Mouse (Mus musculus): Measurements from ENCODE around the gene Atp2a2.
"Not testable (repeated sequence)": the region's sequence is repeated elsewhere in the genome, so short reads cannot be mapped to it uniquely, and the experiment has no call there.

The Atp2a2 gene

GRCm38 (mm10) chr5:122450913-122451317 lies 51.1 kb downstream of the Atp2a2 start:
- DNase-seq (ENCODE audit: low read depth) = no peak

DNA sequence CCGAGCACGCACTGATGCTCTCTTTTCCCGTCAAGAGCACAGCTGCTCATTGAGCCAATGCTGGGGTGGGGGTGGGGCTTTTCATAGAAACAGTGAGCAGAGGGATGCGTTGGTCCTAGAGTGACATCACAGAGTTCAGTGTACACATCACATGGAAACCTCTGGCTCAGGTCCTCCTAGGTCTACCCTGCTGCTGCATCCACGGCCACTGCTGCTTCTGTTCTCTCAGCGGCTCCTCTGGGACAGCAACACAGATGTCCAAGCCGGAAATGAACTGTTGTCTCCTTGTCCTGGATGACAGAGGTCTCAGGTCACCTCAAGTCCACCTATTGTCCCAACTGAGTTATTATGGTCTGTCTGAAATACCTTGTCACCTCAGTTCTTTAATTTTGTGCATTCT lies 52.1 kb downstream of the Atp2a2 start:
- DNase-seq (ENCODE audit: low read depth) = no peak

GRCm38 (mm10) chr5:122448869-122449268 lies 53.2 kb downstream of the Atp2a2 start:
- DNase-seq (ENCODE audit: low read depth) = no peak

DNA sequence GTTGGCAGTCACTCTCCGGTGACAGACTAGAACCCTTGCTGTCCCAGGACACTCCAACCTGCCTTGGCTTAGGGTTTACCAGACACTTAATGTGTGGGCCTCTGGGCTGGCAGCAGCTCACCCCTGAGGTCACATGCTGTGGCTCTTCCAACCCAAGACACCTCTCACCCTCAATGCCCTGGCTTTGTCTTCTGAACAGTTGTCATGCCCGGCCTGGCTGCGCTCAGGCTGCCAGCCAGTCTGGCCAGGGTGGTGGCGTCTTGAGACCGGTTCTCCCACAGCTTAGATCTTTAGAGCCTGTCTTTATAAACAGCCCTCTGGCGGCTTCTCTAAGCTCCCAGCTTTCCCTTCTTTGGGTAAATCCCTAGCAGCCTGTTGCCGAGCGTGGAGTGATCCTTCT lies 54.2 kb downstream of the Atp2a2 start:
- DNase-seq (ENCODE audit: low read depth) = no peak

DNA sequence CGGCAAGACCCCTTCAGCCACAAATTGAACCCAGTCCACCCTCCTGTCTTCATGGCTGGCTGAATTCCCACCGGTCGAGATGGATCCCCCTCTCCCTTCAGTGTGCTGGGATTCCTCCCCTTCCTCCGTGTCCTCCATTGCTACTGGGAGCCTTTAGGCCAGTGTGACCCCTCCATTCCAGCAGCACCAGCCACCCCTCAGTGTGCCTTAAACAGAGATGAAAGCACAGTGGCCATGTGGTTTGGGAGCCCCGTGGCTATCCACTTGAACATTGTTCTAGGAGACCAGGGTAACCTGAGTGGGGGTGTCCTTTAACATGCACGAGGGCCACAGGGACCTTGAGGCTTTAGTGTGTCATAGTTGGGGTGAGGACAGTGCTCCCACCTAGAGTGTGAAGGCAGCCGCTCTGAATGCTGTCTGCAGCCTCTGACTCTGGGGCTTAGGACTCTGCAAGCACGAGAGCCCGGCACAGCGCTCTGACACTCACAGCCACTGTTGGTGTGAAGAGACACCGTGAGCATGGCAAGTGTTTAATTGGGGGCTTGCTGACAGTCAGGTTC lies 56.9 kb downstream of the Atp2a2 start:
- no peak for DNase-seq (ENCODE audit: low read depth)

DNA sequence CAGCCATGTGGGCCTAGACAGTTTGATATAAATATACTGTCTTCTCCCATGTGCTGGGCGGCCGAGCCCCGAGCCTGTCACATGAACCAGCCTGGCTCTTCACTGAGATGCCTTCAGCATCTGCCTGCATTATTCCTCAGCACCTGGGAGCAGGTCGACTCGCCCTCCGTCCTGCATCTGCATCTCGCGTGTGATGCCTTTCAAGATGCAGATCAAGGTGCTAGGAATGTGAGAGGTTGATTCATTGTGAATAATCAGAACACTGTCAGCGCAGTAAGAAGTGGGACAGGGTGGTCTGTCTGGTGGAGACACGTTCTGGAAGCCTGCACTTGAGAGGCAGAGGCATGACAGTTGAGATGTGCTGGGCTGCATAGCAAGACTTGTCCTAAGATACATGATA lies 57.5 kb downstream of the Atp2a2 start:
- DNase-seq (ENCODE audit: low read depth) = no peak

DNA sequence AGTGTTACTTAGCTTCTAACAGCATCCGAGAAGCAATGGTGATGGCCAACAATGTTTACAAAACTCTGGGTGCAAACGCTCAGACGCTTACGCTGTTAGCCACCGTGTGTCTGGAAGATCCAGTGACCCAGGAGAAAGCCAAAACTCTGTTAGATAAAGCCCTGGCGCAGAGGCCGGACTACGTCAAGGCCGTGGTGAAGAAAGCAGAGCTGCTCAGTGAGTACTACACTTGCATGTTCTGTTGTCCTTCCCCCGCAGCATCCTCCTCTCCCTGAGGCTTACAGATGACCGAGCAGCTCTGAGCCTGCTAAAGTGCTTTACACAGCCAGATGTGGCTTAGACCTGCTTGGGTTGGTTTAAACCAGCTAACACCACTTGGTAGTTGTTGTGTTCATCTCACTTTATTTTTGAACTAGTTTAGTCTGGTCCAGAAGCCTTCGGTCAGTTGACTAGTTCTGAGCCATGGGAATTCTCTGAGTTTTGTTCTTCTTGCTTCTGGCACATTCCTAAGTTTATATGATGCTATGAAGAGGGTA lies 61.9 kb downstream of the Atp2a2 start:
- no peak for DNase-seq (ENCODE audit: low read depth)

- no peak for DNase-seq (ENCODE audit: low read depth)
Measured at GRCm38 (mm10) chr5:122439400-122440094, 62.5 kb downstream of the Atp2a2 start.

GRCm38 (mm10) chr5:122434541-122434940 lies 67.5 kb downstream of the Atp2a2 start:
- DNase-seq (ENCODE audit: low read depth) = no peak

DNA sequence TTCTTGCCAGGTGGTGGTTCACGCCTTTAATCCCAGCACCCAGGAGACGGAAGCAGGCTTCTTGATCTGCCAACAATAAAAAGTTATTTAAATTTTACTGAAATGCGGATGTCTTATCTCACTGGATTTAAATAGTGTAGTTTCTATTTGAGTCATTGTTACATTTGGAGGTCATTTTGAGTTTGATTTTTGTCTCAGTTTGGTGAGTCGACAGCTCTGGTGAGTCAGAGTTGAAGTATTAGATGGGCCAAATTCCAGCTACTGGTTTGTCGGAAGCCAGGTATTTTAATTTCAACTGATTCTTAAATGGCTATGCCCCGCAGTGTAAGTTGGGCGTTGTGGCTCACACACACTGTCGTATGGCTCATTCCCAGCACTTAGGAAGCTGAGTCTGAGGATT lies 70.8 kb downstream of the Atp2a2 start:
- DNase-seq (ENCODE audit: low read depth) = peak; percentile 59

DNA sequence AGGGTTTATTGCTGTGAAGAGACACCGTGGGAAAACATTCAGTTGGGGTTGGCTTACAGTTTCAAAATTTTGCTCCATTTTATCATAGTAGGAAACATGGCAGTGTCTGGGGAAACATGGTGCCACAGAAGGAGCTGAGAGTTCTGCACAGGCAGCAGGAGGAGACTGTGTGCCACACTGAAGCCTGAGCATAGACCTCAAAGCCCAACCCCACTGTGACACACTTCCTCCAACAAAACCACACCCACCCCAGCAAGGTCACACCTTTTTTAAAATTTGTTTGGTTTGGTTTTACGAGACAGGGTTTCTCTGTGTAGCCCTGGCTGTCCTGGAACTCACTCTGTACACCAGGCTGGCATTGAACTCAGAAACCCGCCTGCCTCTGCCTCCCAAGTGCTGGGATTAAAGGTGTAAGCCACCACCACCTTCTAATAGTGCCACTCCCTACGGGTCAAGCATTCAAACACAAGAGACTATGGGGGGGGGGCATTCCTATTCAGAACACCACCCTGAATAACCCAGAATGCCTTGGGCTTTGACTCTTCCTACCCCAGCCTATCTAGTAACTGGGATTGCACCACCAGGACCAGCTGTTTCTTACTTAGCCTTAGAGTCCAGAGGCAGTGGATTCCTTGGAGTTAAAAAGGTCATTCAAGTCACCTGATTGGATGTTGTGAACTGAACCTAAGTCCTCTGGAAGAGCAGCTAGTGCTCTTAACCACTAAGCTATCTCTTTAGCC lies 71.8 kb downstream of the Atp2a2 start:
- no peak for DNase-seq (ENCODE audit: low read depth)

GRCm38 (mm10) chr5:122425550-122425949 lies 76.5 kb downstream of the Atp2a2 start:
- peak; percentile 27 for DNase-seq (ENCODE audit: low read depth)

DNA sequence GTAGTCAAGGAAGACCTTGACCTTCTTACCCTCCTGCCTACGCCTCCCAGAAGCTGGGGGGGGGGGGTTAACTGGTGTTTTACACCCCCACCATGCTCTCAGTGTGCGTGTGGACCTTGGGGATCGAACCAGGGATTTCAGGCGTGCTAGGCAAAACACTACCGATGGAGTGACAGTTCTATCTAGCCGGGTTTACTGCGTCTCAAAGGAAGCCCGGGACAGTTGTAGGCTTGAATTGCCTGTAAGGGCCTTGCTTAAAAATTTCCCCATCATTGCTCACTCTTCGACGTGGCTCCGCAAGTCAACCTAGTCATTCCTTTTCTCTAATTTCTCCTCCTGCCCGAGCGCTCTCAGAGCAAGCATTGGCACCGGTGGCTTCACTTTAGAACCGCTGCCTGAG lies 78.9 kb downstream of the Atp2a2 start:
- peak; percentile 24 for DNase-seq (ENCODE audit: low read depth)

DNA sequence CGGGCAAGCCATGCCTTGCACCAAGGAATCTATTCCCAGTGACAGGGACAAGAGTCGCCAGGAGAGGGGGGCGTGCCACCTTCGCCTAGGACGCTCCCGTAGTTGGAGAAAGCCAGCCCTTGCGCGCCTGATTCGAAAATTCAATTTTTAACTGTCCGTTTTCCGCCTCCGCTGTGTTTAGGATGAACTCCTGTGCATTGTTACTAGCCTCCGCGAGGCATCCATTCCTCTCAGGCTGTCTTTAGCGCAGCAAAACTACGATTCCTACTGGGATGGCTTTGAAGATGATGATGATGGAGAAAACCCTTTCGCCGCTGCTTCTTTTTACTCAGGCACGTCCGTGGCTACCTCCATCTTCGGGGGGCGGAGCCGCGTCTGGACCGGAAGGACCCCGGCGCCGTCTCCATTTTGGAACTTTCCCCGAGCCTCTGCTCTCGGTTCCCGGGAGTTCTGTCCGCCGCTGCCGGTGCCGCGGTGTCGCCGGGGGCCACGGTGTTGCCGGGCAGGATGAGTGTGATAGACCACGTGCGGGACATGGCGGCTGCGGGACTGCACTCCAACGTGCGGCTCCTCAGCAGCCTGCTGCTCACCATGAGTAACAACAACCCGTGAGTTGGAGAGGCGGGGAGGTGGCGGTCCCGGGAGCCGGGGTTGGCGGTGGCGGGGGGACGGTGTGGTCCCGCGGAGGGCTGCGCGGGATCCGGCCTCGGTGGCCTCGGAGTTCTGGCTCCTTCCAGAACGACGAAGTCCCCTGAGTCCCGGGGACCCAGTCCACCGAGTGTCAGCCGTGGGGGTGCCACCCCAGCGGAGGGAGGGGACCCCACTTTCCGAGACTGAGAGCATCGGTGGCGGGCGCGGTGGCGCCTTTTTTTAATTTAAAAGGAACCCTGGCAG lies 79.7 kb downstream of the Atp2a2 start:
- peak; percentile 91 for DNase-seq (ENCODE audit: low read depth)

- peak; percentile 49 for DNase-seq (ENCODE audit: low read depth)
Measured at GRCm38 (mm10) chr5:122421271-122422068, 80.6 kb downstream of the Atp2a2 start, which contains the start of gene Anapc7. Gene Anapc7, plus strand, starts transcription at chr5:122421693.

DNA sequence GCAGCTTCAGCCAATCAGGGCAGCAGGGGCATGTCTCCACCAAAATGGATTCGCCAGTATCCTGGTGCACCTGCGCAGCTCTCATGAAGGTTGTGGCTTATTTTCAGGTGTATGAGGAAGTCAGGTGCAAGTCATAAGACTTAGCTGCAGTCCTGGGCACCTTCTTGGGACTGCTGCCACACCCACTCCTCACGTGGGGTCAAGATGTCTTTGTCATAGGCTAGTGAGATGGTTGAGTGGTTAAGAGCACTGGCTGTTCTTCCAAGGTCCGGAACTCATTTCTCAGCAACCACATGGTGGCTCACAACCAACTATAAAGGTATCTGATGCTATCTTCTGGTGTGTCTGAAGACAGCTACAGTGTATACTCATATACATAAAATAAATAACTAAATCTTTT lies 81.3 kb downstream of the Atp2a2 start:
- not testable (repeated sequence) for DNase-seq (ENCODE audit: low read depth)

GRCm38 (mm10) chr5:122415465-122415864 lies 86.6 kb downstream of the Atp2a2 start:
- DNase-seq (ENCODE audit: low read depth) = no peak

DNA sequence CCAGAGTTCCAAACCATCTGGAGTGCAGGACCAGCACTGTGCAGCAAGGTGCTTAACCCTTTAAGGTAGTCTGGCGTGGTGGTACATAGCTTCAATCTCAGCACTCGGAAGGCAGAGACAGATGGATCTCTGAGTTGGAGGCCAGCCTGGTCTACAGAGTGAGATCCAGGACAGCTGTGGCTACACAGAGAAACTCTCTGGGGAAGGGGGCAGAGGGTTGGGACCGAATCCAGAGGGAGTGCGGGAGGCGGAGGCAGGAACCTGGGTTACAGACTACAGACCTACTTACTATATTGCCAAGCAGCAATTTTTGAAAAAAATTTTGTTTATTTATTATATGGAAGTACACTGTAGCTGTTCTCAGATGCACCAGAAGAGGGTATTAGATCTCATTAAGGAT lies 87.7 kb downstream of the Atp2a2 start:
- no peak for DNase-seq (ENCODE audit: low read depth)

DNA sequence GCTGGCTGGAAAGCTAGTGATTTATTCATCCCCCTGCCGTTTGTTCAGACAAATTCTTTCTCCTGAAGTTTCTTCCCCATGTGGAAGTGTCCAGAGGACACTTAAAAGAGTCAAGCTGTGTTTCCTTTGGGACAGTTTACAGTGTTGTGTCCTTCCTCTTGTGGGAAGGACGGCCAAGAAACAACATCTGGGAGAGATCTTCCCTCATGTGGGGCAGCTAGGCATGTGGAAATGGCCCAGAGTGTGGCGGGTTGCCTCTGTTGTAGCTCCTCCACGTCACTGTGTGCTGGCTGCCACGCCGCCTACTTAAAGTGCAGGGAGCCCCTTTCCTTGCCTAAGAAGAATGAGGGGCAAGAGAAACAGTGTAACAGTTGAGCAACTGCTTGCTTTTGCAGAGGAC lies 89.2 kb downstream of the Atp2a2 start:
- no peak for DNase-seq (ENCODE audit: low read depth)

- peak; percentile 22 for DNase-seq (ENCODE audit: low read depth)
Measured at GRCm38 (mm10) chr5:122411892-122412291, 90.1 kb downstream of the Atp2a2 start.
